Mouse (Mus musculus): ENCODE data around the gene Cpsf4l.

Gene Cpsf4l

DNA sequence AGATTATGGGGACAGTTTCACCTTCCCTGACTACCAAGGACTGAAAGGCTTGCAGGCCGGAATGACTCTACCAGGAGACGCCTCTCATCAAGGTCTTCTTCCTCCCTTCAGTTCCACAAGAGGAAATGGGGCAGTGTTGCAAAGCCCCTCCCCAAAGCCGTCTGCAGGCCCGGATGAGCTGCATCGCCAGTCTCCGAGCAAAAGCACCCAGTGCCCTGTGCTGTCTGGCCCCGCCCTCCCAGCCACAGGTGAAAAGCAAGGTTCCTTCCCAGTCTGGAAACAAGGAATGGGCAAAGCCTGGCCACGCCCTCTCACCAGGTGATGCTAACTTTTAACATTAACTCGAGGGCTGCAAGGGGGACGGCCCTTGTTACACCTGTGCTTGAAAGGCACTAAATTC is 43.2 kb downstream of the Cpsf4l start:
- peak; percentile 52 for DNase-seq (ENCODE audit: low read depth)

DNA sequence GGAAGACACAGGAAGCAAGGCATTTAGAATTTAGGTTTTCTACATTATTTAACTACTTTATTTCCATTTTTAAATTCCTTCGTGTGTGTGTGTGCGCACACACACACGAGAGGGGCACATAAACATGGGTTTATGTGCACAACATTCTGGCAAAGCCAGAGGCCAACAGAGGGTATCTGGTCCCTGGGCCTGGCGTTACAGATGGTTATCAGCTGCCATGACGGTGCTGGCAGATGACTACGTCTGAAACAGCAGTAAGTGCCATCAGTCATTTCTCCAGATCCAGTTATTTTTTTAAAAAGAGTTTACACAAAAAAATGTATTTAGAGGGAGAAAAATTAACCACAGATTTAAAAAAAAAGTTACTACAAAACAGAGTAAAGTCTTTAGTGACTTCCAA is 43.6 kb downstream of the Cpsf4l start:
- DNase-seq (ENCODE audit: low read depth): no peak

DNA sequence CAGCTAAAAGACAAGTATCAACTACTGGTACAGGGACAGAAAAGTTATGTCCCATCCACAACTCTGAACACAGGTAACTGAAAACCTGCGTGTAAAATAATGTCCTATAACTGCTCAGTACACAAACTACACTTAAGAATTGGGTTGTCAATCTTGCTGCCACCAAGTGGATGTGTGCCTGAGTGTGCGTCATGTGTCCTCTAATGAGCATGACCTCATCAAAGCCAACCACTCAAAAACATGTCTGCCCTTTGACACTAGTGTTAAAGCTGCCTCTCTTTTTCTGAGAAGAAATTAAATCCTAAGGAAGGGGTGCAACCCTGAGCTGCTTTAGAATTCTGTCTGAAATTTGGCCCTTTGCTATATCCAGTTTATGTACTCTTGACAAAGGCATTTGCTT is 45.5 kb downstream of the Cpsf4l start:
- DNase-seq (ENCODE audit: low read depth): no peak

DNA sequence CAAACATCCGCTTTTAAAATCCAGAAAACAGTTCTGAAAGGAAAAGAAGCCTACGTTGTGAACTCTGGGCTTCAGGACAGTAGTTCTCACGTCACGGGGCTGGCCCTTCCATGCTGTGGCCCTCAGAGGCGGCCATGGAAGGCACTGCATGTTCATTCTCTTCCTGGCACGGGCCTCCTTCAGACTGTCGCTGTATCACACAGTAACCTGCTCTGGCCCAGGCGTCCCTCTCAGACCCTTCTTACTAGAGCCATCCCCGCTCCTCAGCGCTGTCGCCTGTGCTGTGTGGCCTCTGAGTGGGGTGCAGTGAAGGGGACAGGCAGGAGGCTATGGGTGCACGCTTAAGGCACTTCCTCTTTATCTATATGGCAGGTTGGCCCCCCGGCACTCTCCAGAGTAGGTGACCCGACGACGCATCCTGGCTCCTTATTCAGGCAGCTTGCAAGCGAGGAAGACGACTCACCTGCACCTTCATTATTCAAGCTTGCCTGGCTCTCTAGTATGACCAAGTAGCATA is 47.9 kb downstream of the Cpsf4l start:
- no peak for DNase-seq (ENCODE audit: low read depth)

DNA sequence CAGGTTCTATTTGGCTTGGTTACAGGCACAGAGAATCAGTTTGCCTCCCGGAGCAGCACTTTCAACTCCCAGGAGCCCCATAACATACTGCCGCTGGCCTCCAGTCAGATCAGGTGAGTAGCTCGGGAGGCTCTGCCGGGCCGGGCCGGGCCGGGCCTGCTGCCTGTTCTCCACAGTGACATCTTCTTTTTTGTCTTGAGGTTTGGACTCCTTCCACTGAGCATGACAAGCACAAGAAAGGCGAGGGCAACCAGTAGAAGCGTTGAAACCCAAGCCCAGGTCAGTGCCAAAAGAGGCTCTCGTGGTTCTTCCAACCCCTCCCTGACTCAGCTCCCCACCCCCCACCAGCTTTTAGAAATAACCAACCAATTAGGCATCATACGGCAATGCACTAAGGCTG is 48.9 kb downstream of the Cpsf4l start:
- DNase-seq (ENCODE audit: low read depth): no peak

DNA sequence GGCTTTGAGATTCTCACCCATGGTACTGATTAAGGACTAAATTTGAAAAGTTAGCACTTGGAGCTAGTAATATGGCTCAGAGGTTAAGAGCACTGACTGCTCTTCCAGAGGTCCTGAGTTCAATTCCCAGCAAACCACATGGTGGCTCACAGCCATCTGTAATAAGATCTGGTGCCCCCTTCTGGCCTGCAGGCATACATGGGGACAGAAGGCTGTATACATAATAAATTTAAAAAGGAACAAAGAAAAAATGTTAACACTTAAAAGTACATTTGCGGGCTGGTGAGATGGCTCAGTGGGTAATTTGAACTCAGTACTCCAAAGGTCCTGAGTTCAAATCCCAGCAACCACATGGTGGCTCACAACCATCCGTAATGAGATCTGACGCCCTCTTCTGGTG is 49.6 kb downstream of the Cpsf4l start:
- DNase-seq (ENCODE audit: low read depth): peak; percentile 26

GRCm38 (mm10) chr11:113658763-113659162 is 51.1 kb downstream of the Cpsf4l start:
- DNase-seq (ENCODE audit: low read depth): peak; percentile 14

GRCm38 (mm10) chr11:113658319-113658718 is 51.5 kb downstream of the Cpsf4l start:
- no peak for DNase-seq (ENCODE audit: low read depth)

DNA sequence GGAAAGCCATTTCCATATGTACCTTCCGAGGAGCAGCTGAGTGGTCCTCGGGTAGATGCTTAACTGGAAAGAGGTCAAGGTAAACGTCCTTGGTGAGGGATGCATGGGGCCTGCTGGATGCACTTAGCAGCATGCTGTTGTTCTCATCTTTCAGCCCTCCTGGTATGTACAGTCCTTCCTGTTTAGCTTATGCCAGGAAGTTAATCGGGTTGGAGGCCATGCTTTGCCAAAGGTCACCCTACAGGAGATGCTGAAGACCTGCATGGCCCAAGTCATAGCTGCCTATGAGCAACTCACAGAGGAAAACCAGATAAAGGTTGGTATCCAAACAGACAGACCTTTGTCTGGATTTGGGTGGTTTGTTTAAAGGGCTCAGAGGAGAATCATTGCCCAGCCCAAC is 52.6 kb downstream of the Cpsf4l start:
- no peak for DNase-seq (ENCODE audit: low read depth)

GRCm38 (mm10) chr11:113656511-113656932 is 53.3 kb downstream of the Cpsf4l start:
- no peak for DNase-seq (ENCODE audit: low read depth)

DNA sequence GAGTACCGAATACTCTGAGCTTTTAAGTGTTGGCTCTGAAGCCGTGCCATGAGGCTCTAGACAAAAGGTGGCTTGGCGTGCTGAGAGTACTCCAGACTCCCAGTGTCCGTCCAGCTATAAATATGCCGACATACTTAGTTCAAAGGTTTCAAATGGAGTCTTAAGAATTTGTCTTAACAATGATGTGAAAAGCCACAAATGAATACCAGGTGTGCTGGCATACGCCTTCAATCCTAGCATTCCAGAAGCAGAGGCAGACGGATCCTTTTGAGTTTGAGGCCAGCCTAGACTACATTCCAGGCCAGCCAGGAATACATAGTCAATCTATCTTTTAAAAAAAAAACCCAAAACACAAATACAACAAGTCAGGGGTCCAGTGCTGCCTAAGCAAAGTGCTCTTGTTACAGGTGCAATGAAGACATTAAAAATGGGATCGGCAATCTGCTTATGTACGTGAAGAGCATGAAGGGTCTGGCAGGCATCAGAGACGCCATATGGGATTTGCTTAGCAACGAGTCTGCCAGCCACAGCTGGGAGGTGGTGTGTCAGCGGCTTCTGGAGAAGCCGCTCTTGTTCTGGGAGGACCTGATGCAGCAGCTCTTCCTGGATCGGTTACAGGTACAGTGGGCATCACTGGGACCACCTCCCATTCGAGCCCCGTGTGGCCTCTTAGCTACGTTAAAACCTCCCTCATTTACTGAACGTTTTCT is 55.1 kb downstream of the Cpsf4l start:
- DNase-seq (ENCODE audit: low read depth): no peak

DNA sequence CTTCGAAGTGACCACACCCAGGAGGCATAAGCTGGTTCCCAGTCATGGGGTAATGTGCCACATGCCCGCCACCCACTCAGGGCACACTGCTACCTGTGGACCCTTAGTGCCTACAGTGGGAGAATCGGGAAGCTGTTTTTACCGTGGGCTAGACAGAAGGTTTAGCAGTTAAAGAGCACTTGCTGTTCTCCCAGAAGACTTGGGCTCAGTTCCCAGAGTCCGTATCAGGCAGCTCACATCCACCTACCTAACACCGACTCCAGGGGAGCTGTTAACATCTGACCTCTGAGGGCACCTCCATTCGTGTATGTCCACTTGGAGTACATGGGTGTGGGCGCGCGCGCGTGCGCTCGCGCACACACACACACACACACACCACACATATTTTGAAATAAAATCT is 55.7 kb downstream of the Cpsf4l start:
- DNase-seq (ENCODE audit: low read depth): no peak

GRCm38 (mm10) chr11:113652516-113652915 is 57.3 kb downstream of the Cpsf4l start:
- no peak for DNase-seq (ENCODE audit: low read depth)

GRCm38 (mm10) chr11:113651907-113652273 is 57.9 kb downstream of the Cpsf4l start:
- peak; percentile 42 for DNase-seq (ENCODE audit: low read depth)

DNA sequence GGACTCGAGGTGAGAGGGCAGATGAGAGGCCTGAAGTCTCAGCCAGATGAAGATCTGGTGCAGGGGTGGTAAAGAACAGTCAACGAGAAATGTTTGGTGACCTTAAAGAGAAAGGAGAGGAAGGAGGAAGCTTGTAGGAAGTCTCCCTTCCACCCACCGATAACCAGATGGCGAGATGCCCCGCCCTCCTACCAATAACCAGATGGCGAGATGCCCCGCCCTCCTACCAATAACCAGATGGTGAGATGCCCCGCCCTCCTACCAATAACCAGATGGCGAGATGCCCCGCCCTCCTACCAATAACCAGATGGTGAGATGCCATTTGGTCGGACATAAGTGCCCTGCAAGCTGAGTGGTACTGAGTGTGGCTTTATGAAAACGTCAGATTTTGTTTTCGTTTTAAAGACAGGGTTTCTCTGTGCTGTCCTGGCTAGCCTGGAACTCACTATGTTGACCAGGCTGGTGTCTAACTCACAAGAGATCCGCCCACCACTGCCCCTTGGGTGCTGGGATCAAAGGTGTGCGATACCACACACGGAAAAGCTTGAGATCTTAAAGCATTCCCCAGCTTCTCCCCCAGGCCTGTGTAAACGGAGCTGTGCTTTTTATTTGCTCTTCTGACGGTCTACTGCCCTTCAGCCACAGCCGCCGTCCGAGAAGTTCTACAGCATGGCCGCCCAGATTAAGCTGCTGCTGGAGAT is 58.5 kb downstream of the Cpsf4l start:
- DNase-seq (ENCODE audit: low read depth): peak; percentile 27

DNA sequence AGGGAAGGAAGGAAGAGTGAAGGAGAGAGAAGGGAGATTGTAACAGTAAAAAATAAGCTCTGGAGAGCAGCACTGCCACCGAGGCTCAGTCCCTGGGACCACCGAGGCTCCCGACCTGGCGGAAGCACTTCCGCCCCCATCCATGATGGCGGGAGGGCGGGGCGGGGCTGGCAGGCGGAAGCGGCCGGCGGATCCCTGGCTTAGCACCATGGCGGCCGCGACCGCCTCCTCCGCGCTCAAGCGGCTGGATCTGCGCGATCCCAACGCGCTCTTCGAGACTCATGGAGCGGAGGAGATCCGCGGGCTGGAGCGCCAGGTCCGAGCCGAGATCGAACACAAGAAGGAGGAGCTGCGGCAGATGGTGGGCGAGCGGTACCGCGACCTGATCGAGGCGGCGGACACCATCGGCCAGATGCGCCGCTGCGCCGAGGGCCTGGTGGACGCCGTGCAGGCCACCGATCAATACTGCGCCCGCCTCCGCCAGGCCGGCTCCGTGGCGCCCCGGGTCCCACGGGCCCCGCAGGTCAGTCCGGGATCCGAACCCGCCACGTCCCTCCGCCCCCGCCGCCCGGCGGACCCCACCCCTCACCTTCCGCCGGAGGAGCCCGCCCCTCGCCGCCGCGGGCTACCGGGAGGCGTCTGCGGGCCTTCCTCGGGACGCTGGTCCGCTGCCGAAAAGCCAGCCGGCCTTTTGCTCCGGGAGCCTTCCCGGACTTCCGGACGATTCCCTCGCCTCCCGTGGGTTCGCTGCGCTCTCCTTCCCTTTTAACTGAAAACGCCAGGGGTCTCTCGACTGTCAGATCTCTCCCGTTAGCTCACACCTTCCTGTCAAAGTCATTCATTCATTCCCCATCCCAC is 60.2 kb downstream of the Cpsf4l start, which contains the start of gene Slc39a11:
Slc39a11 (minus strand) TSS at position 727 of the 858 bp plus-strand sequence.
- peak; percentile 87 for DNase-seq (ENCODE audit: low read depth)

GRCm38 (mm10) chr11:113648690-113649352 is 61.0 kb downstream of the Cpsf4l start, which contains the start of gene Cog1:
Cog1 (plus strand) TSS chr11:113649169.
- no peak for DNase-seq (ENCODE audit: low read depth)
